Mouse (Mus musculus) cortical plate, adult 2 months (tissue): ENCODE data around the gene Efnb2.

Experiments used
- CTCF ChIP-seq: fragments of 200-500 bp; IDR thresholded peaks from 2 replicates; pipeline ENCODE4 v1.5.1; 2011; ENCODE audit warnings: mild to moderate bottlenecking, control low read depth, low read length; ENCODE audit not compliant: insufficient read depth; ENCODE audit errors: extremely low read depth
- POLR2A ChIP-seq: fragments of 200-500 bp; IDR thresholded peaks from 2 replicates; pipeline ENCODE4 v1.6.1; 2011; ENCODE audit warnings: mild to moderate bottlenecking, low read length, control low read depth; ENCODE audit not compliant: insufficient read depth; ENCODE audit errors: extremely low read depth

DNA sequence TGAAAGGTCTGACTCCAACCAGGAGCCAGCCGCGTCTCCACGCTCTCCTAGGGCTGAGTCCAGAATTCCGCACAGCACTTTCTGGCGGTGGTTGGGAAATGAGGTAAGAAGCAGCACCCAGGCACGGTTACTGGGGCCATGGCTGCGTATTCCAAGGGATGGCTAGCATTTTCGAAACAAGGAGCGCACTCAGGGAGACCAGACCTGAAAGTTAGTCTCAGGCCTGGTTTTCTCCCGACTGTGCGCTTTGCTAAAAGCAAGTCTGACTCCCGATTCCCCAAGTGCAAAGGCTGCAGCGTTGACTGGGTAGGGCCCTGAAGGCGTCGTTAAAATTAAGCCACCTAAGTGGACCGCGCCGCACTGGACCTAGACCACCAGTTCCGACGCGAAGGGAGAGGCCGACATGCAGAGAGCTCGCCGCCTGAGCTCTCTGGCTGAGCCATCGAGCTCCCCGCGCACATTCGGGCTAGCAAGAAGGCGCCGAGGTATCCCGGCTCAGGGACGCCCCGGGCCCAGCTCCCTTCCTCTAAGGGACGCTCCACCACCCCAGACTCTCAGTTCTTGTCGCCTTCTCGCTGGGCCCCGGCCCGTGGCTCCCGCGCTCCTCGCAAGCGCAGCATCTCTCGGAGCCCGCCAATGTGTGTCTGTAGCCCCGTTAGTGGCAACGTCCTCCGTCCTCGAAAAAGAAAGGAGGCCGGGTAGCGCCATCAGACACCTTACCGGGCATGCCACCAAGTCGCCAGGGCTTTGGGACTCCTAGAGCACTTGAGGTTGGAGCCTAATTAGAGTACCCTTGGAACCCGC lies 1.3 kb downstream of the Efnb2 start:
- TF ChIP-seq CTCF = no peak
- TF ChIP-seq POLR2A = no peak
